Mouse (Mus musculus) lung, postnatal 10 days (tissue): ENCODE measurements around the gene Hdac4.
A peak's percentile ranks its signal among the peaks of the same experiment; 100 is the strongest.

Experiments used
- DNase-seq: peaks from one replicate; pipeline ENCODE4 v3.0.0; 2021

The Hdac4 gene

GRCm38 (mm10) chr1:92178021-92178895, 17.2 kb downstream of the Hdac4 start:
- peak; percentile 19 for DNase-seq

GRCm38 (mm10) chr1:92177599-92177998, 17.9 kb downstream of the Hdac4 start:
- no peak for DNase-seq

- DNase-seq: no peak
Observed at GRCm38 (mm10) chr1:92177196-92177595, 18.3 kb downstream of the Hdac4 start.

GRCm38 (mm10) chr1:92175266-92175665, 20.2 kb downstream of the Hdac4 start:
- no peak for DNase-seq

- DNase-seq: no peak
Observed at GRCm38 (mm10) chr1:92174898-92175255, 20.6 kb downstream of the Hdac4 start.

GRCm38 (mm10) chr1:92174251-92174897, 21.1 kb downstream of the Hdac4 start:
- DNase-seq: no peak

GRCm38 (mm10) chr1:92170616-92171235, 24.8 kb downstream of the Hdac4 start:
- no peak for DNase-seq

GRCm38 (mm10) chr1:92169776-92170055, 25.8 kb downstream of the Hdac4 start:
- DNase-seq: no peak

- DNase-seq: no peak
Observed at GRCm38 (mm10) chr1:92168900-92169775, 26.4 kb downstream of the Hdac4 start.

- DNase-seq: no peak
Observed at GRCm38 (mm10) chr1:92163932-92164331, 31.6 kb downstream of the Hdac4 start.

- DNase-seq: no peak
Observed at GRCm38 (mm10) chr1:92159804-92160203, 35.7 kb downstream of the Hdac4 start.

GRCm38 (mm10) chr1:92150201-92150600, 45.3 kb downstream of the Hdac4 start:
- no peak for DNase-seq

- no peak for DNase-seq
Observed at GRCm38 (mm10) chr1:92148527-92148926, 47.0 kb downstream of the Hdac4 start.

- DNase-seq: no peak
Observed at GRCm38 (mm10) chr1:92144868-92145534, 50.5 kb downstream of the Hdac4 start.

GRCm38 (mm10) chr1:92143331-92143895, 52.1 kb downstream of the Hdac4 start:
- no peak for DNase-seq

GRCm38 (mm10) chr1:92142793-92143192, 52.7 kb downstream of the Hdac4 start:
- no peak for DNase-seq

- DNase-seq: no peak
Observed at GRCm38 (mm10) chr1:92139001-92139400, 56.5 kb downstream of the Hdac4 start.

GRCm38 (mm10) chr1:92137136-92137848, 58.2 kb downstream of the Hdac4 start:
- peak; percentile 79 for DNase-seq

GRCm38 (mm10) chr1:92136362-92136761, 59.1 kb downstream of the Hdac4 start:
- no peak for DNase-seq

GRCm38 (mm10) chr1:92132181-92132580, 63.3 kb downstream of the Hdac4 start:
- DNase-seq: no peak

- DNase-seq: peak; percentile 94
Observed at GRCm38 (mm10) chr1:92130470-92131100, 64.9 kb downstream of the Hdac4 start.
